Mouse (Mus musculus) thymus, postnatal 14 days (tissue): ENCODE measurements around the gene Glg1.
"Not testable (repeated sequence)": the region's sequence is repeated elsewhere in the genome, so short reads cannot be mapped to it uniquely, and the experiment has no call there.

Experiments
- DNase-seq: peaks from one replicate; pipeline ENCODE4 v3.0.0; 2021

Glg1 gene

GRCm38 (mm10) chr8:111258631-111259407 lies at the start of gene Glg1:
Gene Glg1, minus strand, starts transcription at chr8:111259216.
- DNase-seq: peak; percentile 96

- no peak for DNase-seq
These were observed 46.2 kb upstream of the Glg1 start for GRCm38 (mm10) chr8:111305031-111305730.

GRCm38 (mm10) chr8:111304359-111304758 lies 45.3 kb upstream of the Glg1 start:
- DNase-seq: no peak

GRCm38 (mm10) chr8:111303076-111303803 lies 44.2 kb upstream of the Glg1 start:
- DNase-seq: not testable (repeated sequence)

- DNase-seq: peak; percentile 32
These were observed 41.9 kb upstream of the Glg1 start for GRCm38 (mm10) chr8:111300597-111301546.

- peak; percentile 94 for DNase-seq
These were observed 41.0 kb upstream of the Glg1 start, which contains the start of gene Rfwd3 for GRCm38 (mm10) chr8:111299821-111300568. Gene Rfwd3, minus strand, starts transcription at chr8:111300222.

GRCm38 (mm10) chr8:111299363-111299820 lies 40.4 kb upstream of the Glg1 start:
- peak; percentile 71 for DNase-seq

GRCm38 (mm10) chr8:111298011-111298410 lies 39.0 kb upstream of the Glg1 start:
- DNase-seq: no peak

- DNase-seq: no peak
These were observed 32.7 kb upstream of the Glg1 start for GRCm38 (mm10) chr8:111291733-111292132.

GRCm38 (mm10) chr8:111290586-111290985 lies 31.6 kb upstream of the Glg1 start:
- DNase-seq: no peak

- no peak for DNase-seq
These were observed 26.6 kb upstream of the Glg1 start for GRCm38 (mm10) chr8:111285603-111286002.

GRCm38 (mm10) chr8:111282093-111282492 lies 23.1 kb upstream of the Glg1 start:
- DNase-seq: no peak

GRCm38 (mm10) chr8:111268277-111268676 lies 9.3 kb upstream of the Glg1 start:
- no peak for DNase-seq

GRCm38 (mm10) chr8:111266161-111266560 lies 7.1 kb upstream of the Glg1 start:
- not testable (repeated sequence) for DNase-seq

GRCm38 (mm10) chr8:111264693-111265220 lies 5.7 kb upstream of the Glg1 start:
- no peak for DNase-seq

GRCm38 (mm10) chr8:111261981-111262381 lies 3.0 kb upstream of the Glg1 start:
- no peak for DNase-seq

- peak; percentile 5 for DNase-seq
These were observed 1.2 kb upstream of the Glg1 start for GRCm38 (mm10) chr8:111260251-111260650.

GRCm38 (mm10) chr8:111259408-111259741 lies 359 bp upstream of the Glg1 start:
- DNase-seq: no peak

GRCm38 (mm10) chr8:111258010-111258630 lies 896 bp downstream of the Glg1 start:
- no peak for DNase-seq

GRCm38 (mm10) chr8:111252487-111253112 lies 6.4 kb downstream of the Glg1 start:
- DNase-seq: no peak
